In the genomic region with DNA sequence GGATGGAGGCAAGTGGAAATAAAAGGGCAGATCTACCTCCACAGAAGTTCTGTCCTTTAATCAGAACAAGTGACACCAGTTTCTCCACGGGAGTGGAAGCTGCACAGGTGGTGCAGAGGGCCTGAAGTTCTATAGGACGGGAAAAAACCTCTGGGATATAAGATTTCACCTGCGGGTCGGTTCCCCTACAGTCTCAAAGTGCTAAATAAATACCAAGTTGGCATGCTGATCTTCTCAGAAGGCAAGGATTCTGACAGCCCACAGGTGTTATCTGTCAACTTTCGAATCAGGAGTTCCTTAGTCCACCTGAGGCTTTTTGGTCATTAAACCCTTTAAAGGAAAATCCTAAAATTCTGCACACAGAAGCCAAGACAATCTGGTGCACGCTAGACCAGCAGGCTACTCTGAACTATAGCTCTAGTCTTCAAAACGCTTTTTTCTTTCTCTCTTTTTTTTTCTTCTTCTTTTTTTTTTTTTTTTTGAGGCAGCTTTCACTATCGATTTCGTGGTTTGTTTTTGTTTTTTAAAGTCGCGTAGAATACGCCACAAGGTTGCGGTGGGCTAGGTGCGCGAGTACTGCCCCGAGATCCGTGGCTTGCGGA, we compare ENCODE assay signal across 7 mouse cellular contexts. TPM values are rescaled to one million over a fixed set of nuclear protein-coding genes. Genes with fewer than 3 reads are reported as not detected.
DNase-seq lines count a peak whose midpoint lies in the region; ATAC-seq lines count a peak whose summit lies in the region.

No protein-coding gene starts in this region.

- peak overlapping the region; percentile 71 for H3K4me2 ChIP-seq in heart, embryonic 15.5 days
- H3K4me2 ChIP-seq in limb, embryonic 15.5 days: peak overlapping the region; percentile 58

- peak overlapping the region; percentile 69 for H3K9ac ChIP-seq in heart, embryonic 15.5 days
- H3K9ac ChIP-seq in limb, embryonic 15.5 days: peak overlapping the region; percentile 47

- H3K27me3 ChIP-seq in megakaryocyte, embryonic 14.5 days (replicated peaks): no peaks in the 10 kb centered on the region
- H3K27me3 ChIP-seq in heart, embryonic 15.5 days: no peaks in the 10 kb centered on the region
- H3K27me3 ChIP-seq in limb, embryonic 15.5 days: no peaks in the 10 kb centered on the region
- no peaks in the 10 kb centered on the region for H3K27me3 ChIP-seq in splenic B cell, adult 2 months (ENCODE audit: control insufficient read depth, insufficient read depth, low read length, poor library complexity, severe bottlenecking)

- peaks cover 6% of the 10 kb centered on the region for H3K36me3 ChIP-seq in megakaryocyte, embryonic 14.5 days (replicated peaks; ENCODE audit: low read length)
- H3K36me3 ChIP-seq in heart, embryonic 15.5 days: no peaks in the 10 kb centered on the region
- H3K36me3 ChIP-seq in limb, embryonic 15.5 days: no peaks in the 10 kb centered on the region
- H3K36me3 ChIP-seq in splenic B cell, adult 2 months (ENCODE audit: control insufficient read depth, insufficient read depth, low read length, poor library complexity, severe bottlenecking): no peaks in the 10 kb centered on the region

- peak overlapping the region; percentile 95 for H3K4me3 ChIP-seq in megakaryocyte, embryonic 14.5 days (replicated peaks)
- H3K4me3 ChIP-seq in heart, embryonic 15.5 days: peak overlapping the region; percentile 99
- peak overlapping the region; percentile 66 for H3K4me3 ChIP-seq in limb, embryonic 15.5 days

- WGBS in heart, embryonic 15.5 days: 2% methylated on average over 18 of the region's 18 CpGs
- WGBS in limb, embryonic 15.5 days: under 1% methylated on average over 18 of the region's 18 CpGs

- no peaks in the 10 kb centered on the region for H3K9me3 ChIP-seq in megakaryocyte, embryonic 14.5 days
- H3K9me3 ChIP-seq in heart, embryonic 15.5 days (replicated peaks): no peaks in the 10 kb centered on the region
- H3K9me3 ChIP-seq in limb, embryonic 15.5 days: no peaks in the 10 kb centered on the region

- H3K4me1 ChIP-seq in megakaryocyte, embryonic 14.5 days: peaks cover 46% of the 10 kb centered on the region
- H3K4me1 ChIP-seq in heart, embryonic 15.5 days (replicated peaks): peaks cover 34% of the 10 kb centered on the region
- peaks cover 13% of the 10 kb centered on the region for H3K4me1 ChIP-seq in limb, embryonic 15.5 days

- peak overlapping the region; percentile 98 for H3K27ac ChIP-seq in heart, embryonic 15.5 days
- H3K27ac ChIP-seq in limb, embryonic 15.5 days: peak overlapping the region; percentile 96

- no peak for ATAC-seq in megakaryocyte, adult 5-6 weeks (ENCODE audit: poor library complexity, severe bottlenecking)
- ATAC-seq in heart, embryonic 15.5 days (replicated peaks; ENCODE audit: insufficient number of reproducible peaks, insufficient read depth, low FRiP score, low read depth): no peak
- no peak for ATAC-seq in limb, embryonic 15.5 days (ENCODE audit: insufficient number of reproducible peaks, low FRiP score, low TSS enrichment, low read depth)

- DNase-seq in cerebellum, postnatal 36 days: peak; percentile 3 to 33
- peak; percentile 16 for DNase-seq in splenic B cell, adult 2 months (ENCODE audit: low read depth, low spot score)
- no peak for DNase-seq in right cerebral cortex, postnatal 25 days

RNA-seq across cellular contexts. Expression of a gene that starts 0.6 kb away (rescaled TPM):
- 1.9 and 2.9 TPM in 2 replicates for polyA plus RNA-seq in megakaryocyte, embryonic 14.5 days (2012; ENCODE audit: insufficient read depth, low replicate concordance)
- total RNA-seq in megakaryocyte, adult 5-6 weeks (2015): 47.7 and 55.9 TPM in 2 replicates
- 54.4 and 63.9 TPM in 2 replicates for total RNA-seq in megakaryocyte, adult 5-6 weeks (2017)
- polyA plus RNA-seq in heart, embryonic 15.5 days (2015; fragmentation: Nextera tagmentation; extraction: Ambion mirVana): 30.0 and 34.5 TPM in 2 replicates
- polyA plus RNA-seq in limb, embryonic 15.5 days (2015; fragmentation: Nextera tagmentation; extraction: Ambion mirVana): 31.9 and 32.3 TPM in 2 replicates
